Mouse (Mus musculus) intestine, postnatal 0 days (tissue): ENCODE data around the gene Prmt7. TPM values are rescaled to one million over a fixed set of nuclear protein-coding genes. Genes with fewer than 3 reads are reported as not detected.
"Not testable (repeated sequence)": the region's sequence is repeated elsewhere in the genome, so short reads cannot be mapped to it uniquely, and the experiment has no call there.

Experiments used
- ATAC-seq: fragments of 200-750 bp; cut with Nextera tagmentation; 2 replicates; pipeline ENCODE4 v1.8.0; 2017; ENCODE audit warnings: mild to moderate bottlenecking, moderate TSS enrichment, moderate library complexity
- H3K27ac ChIP-seq: fragments of 300-500 bp; sonication (generic); 2 replicates; pipeline ENCODE4 v1.5.1; 2014; ENCODE audit warnings: mild to moderate bottlenecking, low read depth, low read length, moderate library complexity
- H3K27me3 ChIP-seq: fragments of 300-500 bp; sonication (generic); replicated peaks from 2 replicates; pipeline ENCODE4 v1.6.1; 2014; ENCODE audit warnings: low read length, mixed read lengths; ENCODE audit not compliant: control insufficient read depth, insufficient read depth
- H3K36me3 ChIP-seq: fragments of 300-500 bp; sonication (generic); 2 replicates; pipeline ENCODE4 v1.6.1; 2014; ENCODE audit warnings: mild to moderate bottlenecking, moderate library complexity; ENCODE audit not compliant: control insufficient read depth, insufficient read depth
- H3K4me1 ChIP-seq: fragments of 300-500 bp; sonication (generic); replicated peaks from 2 replicates; pipeline ENCODE4 v1.6.1; 2014; ENCODE audit warnings: antibody characterized with exemption, low read length, mixed read lengths; ENCODE audit not compliant: control insufficient read depth, insufficient read depth
- H3K4me2 ChIP-seq: fragments of 300-500 bp; sonication (generic); replicated peaks from 2 replicates; pipeline ENCODE4 v1.6.1; 2014; ENCODE audit warnings: low read depth, mild to moderate bottlenecking, moderate library complexity
- H3K4me3 ChIP-seq: fragments of 300-500 bp; sonication (generic); 2 replicates; pipeline ENCODE4 v1.5.1; 2014; ENCODE audit warnings: low read depth, low read length
- H3K9ac ChIP-seq: fragments of 300-500 bp; sonication (generic); 2 replicates; pipeline ENCODE4 v1.6.1; 2014; ENCODE audit warnings: mild to moderate bottlenecking, low read depth, low read length
- H3K9me3 ChIP-seq: fragments of 300-500 bp; sonication (generic); 2 replicates; pipeline ENCODE4 v1.6.1; 2016; ENCODE audit warnings: mixed run types; ENCODE audit not compliant: control insufficient read depth
- CTCF ChIP-seq: sonication (generic); IDR thresholded peaks from 2 replicates; pipeline ENCODE4 v1.5.1; 2016; ENCODE audit warnings: low read depth, mild to moderate bottlenecking, control low read depth, antibody characterized with exemption, moderate library complexity
- WGBS: fragments of 180-500 bp; shearing (Covaris S2); extraction: QIAGEN DNeasy Blood & Tissue Kit; methylation state at CpG from one replicate; pipeline ENCODE4 v1.1.7; 2014; 5-methylcytosine and 5-hydroxymethylcytosine counted together
- polyA plus RNA-seq: library from polyadenylated mRNA; unstranded; fragments of >200 nt; fragmentation: Nextera tagmentation; extraction: Ambion mirVana; gene quantifications from 2 replicates; pipeline ENCODE4 v1.2.1, GENCODE M21; 2015

The Prmt7 gene
- polyA plus RNA-seq, 1 experiment from 2014 or later, result 11.7 TPM

DNA sequence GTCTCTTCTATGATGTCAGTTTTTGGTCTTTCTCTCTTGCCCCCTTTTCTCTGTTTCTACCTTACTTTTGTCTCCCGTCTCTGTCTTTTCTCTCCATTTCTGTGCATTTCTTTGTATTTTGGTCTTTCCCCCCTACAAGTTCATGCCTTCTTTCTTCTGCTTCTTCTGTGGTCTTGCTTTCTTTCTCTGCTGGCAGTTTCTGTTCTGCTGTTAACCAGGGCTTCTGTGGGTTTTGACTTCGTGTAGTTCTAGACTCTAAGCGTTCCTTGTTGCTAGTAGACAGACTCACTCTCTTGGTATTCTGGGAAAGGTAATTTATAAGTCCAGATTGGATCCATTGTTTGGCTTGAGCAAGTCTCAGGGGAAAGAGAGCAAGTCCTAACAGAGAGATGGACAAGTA is 24.3 kb upstream of the Prmt7 start:
- H3K9ac ChIP-seq, result no peak overlapping the region
- H3K4me2 ChIP-seq, result no peak overlapping the region
- no peak for ATAC-seq
- no peak overlapping the region for H3K27ac ChIP-seq
- no peak for TF ChIP-seq CTCF
- H3K4me3 ChIP-seq, result no peak overlapping the region
- H3K9me3 ChIP-seq, result no peaks in the 10 kb centered on the region
- no peaks in the 10 kb centered on the region for H3K4me1 ChIP-seq
- WGBS, result 83% methylated on average over 3 of the region's 3 CpGs
- no peaks in the 10 kb centered on the region; the same call in 1 of the 2 replicates for H3K36me3 ChIP-seq
- H3K27me3 ChIP-seq, result no peaks in the 10 kb centered on the region

DNA sequence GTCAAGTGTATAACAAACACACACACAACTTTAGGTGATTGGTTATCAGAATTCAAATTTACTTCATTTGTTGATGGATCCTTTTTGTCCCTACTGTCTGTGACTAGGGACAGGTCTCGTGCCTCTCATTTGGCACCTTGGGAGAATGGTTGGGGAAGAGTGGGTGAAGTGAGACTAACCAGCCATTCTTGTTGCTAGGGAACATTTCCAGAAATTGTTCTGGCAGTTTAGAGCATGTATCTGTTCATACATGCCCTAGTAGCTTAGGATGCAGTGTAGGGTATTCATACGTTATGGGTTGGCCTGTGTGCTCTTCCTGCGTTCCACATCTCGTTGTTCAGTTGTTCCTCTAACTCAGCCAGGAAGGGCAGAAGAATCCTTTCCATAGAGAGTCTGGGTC is 21.6 kb upstream of the Prmt7 start:
- no peak for ATAC-seq
- H3K27ac ChIP-seq, result no peak overlapping the region
- no peak overlapping the region for H3K4me2 ChIP-seq
- no peaks in the 10 kb centered on the region for H3K27me3 ChIP-seq
- no peak overlapping the region for H3K4me3 ChIP-seq
- no peak for TF ChIP-seq CTCF
- no peaks in the 10 kb centered on the region for H3K4me1 ChIP-seq
- H3K9me3 ChIP-seq, result no peaks in the 10 kb centered on the region
- H3K36me3 ChIP-seq, result peaks cover 13% of the 10 kb centered on the region; the same call in 1 of the 2 replicates
- H3K9ac ChIP-seq, result no peak overlapping the region
- WGBS, result 90% methylated on average over 4 of the region's 4 CpGs

DNA sequence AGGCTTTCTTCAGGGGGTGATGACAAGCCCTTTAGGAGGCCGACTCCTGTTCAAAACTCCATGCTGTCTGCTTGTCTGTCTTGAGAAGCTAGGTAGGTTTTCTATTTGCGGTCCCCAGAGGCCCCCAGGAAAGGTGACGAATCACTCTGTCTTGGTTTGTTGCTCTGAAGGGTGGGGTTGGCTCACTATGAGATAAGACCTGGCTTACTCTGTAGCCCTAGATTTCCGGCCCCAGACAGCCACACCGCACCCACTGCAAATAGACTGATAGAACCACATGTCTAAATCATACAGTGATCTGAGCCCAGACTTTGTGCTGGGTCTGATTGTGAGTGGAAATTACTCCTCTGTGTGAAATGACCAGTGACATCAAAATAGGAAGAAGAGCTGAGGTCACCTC is 19.1 kb upstream of the Prmt7 start:
- H3K36me3 ChIP-seq, result peaks cover 17% of the 10 kb centered on the region
- no peaks in the 10 kb centered on the region for H3K9me3 ChIP-seq
- no peaks in the 10 kb centered on the region for H3K27me3 ChIP-seq
- no peak overlapping the region for H3K9ac ChIP-seq
- H3K4me1 ChIP-seq, result no peaks in the 10 kb centered on the region
- TF ChIP-seq CTCF, result no peak
- WGBS, result 38% methylated on average over 5 of the region's 5 CpGs
- H3K27ac ChIP-seq, result no peak overlapping the region
- peak overlapping the region; percentile 32 for H3K4me2 ChIP-seq
- H3K4me3 ChIP-seq, result no peak overlapping the region
- peak; percentile 74 for ATAC-seq

DNA sequence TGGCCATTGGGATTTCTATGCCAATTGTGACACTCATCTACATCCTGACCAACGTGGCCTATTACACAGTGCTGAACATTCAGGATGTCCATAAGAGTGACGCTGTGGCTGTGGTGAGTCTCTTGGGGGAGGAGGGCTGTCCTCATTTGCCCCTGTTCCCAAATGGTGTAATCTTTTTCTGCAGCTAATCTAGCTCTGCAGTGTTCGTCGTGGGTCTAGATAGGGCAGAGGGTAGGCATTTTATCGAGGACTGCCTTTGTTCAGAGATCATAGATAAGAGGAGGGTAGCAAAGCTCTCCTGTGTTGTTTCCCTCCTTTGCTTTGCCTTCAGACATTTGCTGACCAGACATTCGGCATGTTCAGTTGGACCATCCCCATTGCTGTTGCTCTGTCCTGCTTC is 17.6 kb upstream of the Prmt7 start:
- Histone ChIP-seq H3K27me3 (no peaks in the 10 kb centered on the region), H3K4me3 (no peak overlapping the region), H3K9me3 (no peaks in the 10 kb centered on the region), H3K36me3 (peaks cover 24% of the 10 kb centered on the region), H3K4me1 (no peaks in the 10 kb centered on the region), H3K27ac (no peak overlapping the region), H3K9ac (no peak overlapping the region), H3K4me2 (no peak overlapping the region)
- TF ChIP-seq CTCF, result no peak
- WGBS, result 72% methylated on average over 6 of the region's 6 CpGs
- ATAC-seq, result no peak

DNA sequence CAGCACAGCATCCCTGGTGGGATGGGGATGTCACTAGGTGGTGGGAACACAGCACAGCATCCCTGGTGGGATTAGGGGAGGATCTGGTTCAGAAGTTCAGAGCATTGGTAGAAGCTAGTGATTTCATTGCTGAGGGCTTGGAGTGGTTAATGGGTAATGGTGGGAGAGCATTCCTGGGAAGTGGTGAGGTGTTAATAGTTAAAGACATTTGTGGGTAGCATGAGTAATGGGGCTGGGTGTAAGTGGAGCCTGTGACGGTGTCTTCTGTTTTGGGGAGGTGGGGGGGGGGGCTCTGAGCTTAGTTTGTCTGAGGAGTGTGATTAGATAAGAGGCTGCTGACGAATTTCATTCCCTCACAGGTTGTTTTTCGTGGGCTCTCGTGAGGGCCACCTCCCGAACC is 16.7 kb upstream of the Prmt7 start:
- H3K4me3 ChIP-seq, result no peak overlapping the region
- H3K9me3 ChIP-seq, result no peaks in the 10 kb centered on the region
- no peak overlapping the region for H3K4me2 ChIP-seq
- peaks cover 24% of the 10 kb centered on the region for H3K36me3 ChIP-seq
- WGBS, result 81% methylated on average over 5 of the region's 5 CpGs
- H3K27ac ChIP-seq, result no peak overlapping the region
- no peak for ATAC-seq
- H3K9ac ChIP-seq, result no peak overlapping the region
- no peaks in the 10 kb centered on the region for H3K4me1 ChIP-seq
- TF ChIP-seq CTCF, result no peak
- no peaks in the 10 kb centered on the region for H3K27me3 ChIP-seq

DNA sequence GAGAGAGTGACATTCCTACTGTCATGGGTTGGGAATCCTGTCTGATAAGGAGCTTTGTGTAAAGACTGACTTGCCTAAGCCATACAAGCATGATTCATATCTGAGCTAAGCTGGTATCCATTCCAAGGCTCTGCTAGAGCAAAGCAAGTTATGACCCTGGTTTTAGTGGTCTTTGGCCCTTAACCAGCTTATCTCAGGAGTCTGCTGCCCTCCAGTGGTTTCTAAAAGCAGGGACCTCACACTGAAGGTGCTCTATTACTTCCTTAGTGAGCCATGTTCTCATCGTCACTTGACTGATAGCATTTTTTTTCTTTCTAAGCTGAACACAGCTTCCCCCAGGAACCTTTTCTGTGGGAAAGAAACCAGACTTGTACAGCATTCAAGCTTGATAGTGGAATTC is 12.0 kb upstream of the Prmt7 start:
- Histone ChIP-seq H3K36me3 (peaks cover 42% of the 10 kb centered on the region), H3K4me3 (no peak overlapping the region), H3K27me3 (no peaks in the 10 kb centered on the region), H3K4me2 (no peak overlapping the region), H3K27ac (no peak overlapping the region), H3K9me3 (no peaks in the 10 kb centered on the region), H3K4me1 (no peaks in the 10 kb centered on the region), H3K9ac (no peak overlapping the region)
- TF ChIP-seq CTCF, result peak; percentile 91
- WGBS, result 3% methylated on average over 1 of the region's 1 CpGs
- peak; percentile 71 for ATAC-seq

DNA sequence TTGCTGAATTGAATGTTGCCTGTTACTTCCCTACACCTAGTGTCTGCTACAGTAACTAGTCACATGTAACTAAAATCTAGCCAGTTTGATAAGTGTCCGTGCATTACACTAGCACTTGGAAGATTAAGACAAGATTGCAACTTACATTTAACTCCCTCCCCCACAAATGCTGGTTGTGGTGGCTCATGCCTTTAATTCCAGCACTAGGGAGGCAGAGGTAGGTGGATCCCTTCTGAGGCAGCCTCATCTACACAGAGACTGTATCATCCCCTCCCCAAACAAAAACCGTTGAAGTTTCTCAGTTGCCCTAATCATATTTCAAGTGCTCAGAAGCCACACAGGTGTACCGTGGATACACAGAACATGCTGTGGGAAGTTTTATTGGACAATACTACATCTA is 11.1 kb upstream of the Prmt7 start:
- not testable (repeated sequence) for H3K4me2 ChIP-seq, H3K4me1 ChIP-seq, H3K27me3 ChIP-seq, H3K4me3 ChIP-seq, H3K9me3 ChIP-seq, H3K9ac ChIP-seq, H3K27ac ChIP-seq, ATAC-seq
- H3K36me3 ChIP-seq, result peaks cover 49% of the 10 kb centered on the region
- 84% methylated on average over 3 of the region's 3 CpGs for WGBS
